Mouse (Mus musculus): ENCODE results near the gene Ryk. TPM values are rescaled to one million over a fixed set of nuclear protein-coding genes. Genes with fewer than 3 reads are reported as not detected.

Ryk gene
- total and polyA plus RNA-seq, 3 experiments = 31.5 to 39.7 (median 38.1) TPM

DNA sequence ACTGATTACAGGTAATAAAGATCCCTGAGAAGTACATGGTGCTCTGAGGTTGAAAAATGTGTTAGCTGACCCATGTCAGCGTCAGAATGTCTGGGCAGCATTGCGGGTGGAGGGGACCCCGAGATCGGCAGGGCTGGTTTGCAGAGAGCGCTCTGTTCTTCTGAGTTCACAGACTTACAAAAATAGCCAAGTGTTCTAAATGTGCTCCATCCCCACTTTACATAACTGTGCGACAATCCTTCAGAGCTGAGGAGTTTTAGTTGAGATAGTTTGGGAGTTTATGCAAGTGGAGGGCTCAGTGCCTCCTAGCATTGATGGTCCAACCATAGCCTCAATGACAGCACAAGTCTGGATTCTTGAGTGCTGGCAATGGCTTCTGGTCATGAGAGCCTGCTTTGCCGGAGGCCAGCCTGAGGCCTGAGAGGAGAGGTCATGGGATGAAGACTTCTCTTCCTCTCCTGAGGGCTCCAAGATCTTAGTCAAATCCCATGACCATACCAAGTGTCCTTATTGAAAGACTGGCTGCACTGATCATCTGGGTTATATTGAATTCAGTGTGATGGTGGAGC, 88.2 kb downstream of the Ryk start:
- no peaks in the 10 kb centered on the region for H3K36me3 ChIP-seq (ENCODE audit: control insufficient read depth, insufficient read depth, low read length)
- WGBS = 86% methylated on average over 7 of the region's 7 CpGs
- H3K4me3 ChIP-seq = no peak overlapping the region
- no peaks in the 10 kb centered on the region for H3K4me1 ChIP-seq (ENCODE audit: control insufficient read depth, insufficient read depth, low read length)
- no peaks in the 10 kb centered on the region for H3K79me2 ChIP-seq (replicated peaks; ENCODE audit: control insufficient read depth, insufficient read depth, low read length)
- intact Hi-C loops (cut with DNase I) = no loop called here
- TF ChIP-seq POLR2A (IDR thresholded peaks at IDR 0.05; ENCODE audit: insufficient read depth, low read depth, low read length) (no peak), CTCF (IDR thresholded peaks at IDR 0.05) (no peak), EP300 (IDR thresholded peaks at IDR 0.05; ENCODE audit: insufficient read depth, low read depth, low read length) (no peak)
- H3K27ac ChIP-seq = no peak overlapping the region
- no peaks in the 10 kb centered on the region for H3K27me3 ChIP-seq (ENCODE audit: control insufficient read depth, insufficient read depth, low read length)
- H3K9ac ChIP-seq (ENCODE audit: low read depth, low read length) = no peak overlapping the region
- DNase-seq = no peak

DNA sequence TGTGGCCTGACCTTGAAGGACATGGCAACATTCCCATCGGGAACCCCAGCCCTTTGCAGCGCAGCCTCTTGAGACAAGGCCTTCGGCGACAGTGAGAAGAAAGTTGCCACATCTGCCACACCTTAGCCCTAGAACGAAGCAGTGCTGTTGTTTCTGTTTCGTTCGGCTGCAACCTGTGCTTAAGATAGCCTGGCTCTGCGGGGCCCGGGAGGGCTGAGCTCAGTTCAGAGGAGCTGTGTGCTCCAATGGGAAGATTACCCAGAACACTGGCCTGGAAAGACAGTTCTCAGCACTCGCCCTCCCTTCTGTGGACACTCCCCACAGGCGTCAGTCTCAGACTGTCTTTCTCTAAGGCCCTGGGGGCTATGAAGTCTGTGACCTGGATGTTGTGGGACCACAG, 89.1 kb downstream of the Ryk start:
- WGBS = 69% methylated on average over 11 of the region's 11 CpGs

DNA sequence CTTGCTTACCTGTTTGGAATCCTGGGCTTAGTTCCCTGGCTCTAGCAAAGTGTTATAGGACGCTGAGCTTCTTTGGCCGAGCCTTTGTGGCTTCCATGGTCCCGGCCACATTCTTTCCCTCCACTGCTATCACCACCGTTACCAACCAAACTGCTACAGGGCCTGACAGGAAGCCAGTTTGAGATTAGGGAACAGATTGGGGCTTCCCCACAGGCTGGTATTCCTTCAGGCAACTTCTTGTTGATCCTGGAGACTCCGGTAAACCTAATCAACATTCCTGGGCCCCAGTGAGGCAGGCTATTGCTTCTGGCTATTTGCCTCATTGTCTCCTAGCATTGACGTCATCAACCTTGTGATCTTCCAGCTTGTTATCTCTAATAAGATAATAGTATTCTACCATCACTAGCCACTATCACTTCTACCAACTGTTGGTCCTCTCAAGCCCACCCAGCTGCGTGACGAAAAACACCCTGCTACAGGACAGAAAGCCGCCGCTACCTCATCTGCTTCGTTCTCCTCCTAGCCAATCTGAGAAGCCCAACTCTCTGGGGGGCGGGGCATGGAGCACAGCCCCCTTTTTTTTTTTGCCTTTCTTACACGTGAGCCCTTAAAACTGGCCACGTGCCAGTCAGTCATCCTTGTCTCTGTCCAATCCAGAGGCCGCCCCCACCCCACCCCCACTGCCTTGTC, 90.1 kb downstream of the Ryk start:
- no peaks in the 10 kb centered on the region for H3K36me3 ChIP-seq (ENCODE audit: control insufficient read depth, insufficient read depth, low read length)
- TF ChIP-seq CTCF (IDR thresholded peaks at IDR 0.05) (no peak), POLR2A (IDR thresholded peaks at IDR 0.05; ENCODE audit: insufficient read depth, low read depth, low read length) (no peak), EP300 (IDR thresholded peaks at IDR 0.05; ENCODE audit: insufficient read depth, low read depth, low read length) (no peak)
- H3K27me3 ChIP-seq (ENCODE audit: control insufficient read depth, insufficient read depth, low read length) = no peaks in the 10 kb centered on the region
- no peak for DNase-seq
- no peak overlapping the region for H3K4me3 ChIP-seq
- H3K9ac ChIP-seq (ENCODE audit: low read depth, low read length) = no peak overlapping the region
- WGBS = 40% methylated on average over 15 of the region's 15 CpGs
- H3K27ac ChIP-seq = no peak overlapping the region
- intact Hi-C loops (cut with DNase I) = no loop called here
- no peaks in the 10 kb centered on the region for H3K79me2 ChIP-seq (replicated peaks; ENCODE audit: control insufficient read depth, insufficient read depth, low read length)
- H3K4me1 ChIP-seq (ENCODE audit: control insufficient read depth, insufficient read depth, low read length) = no peaks in the 10 kb centered on the region

More for the DNA sequence above, 89.1 kb downstream of the Ryk start:
- no peaks in the 10 kb centered on the region for H3K36me3 ChIP-seq (ENCODE audit: control insufficient read depth, insufficient read depth, low read length)
- H3K27ac ChIP-seq = no peak overlapping the region
- no peak for DNase-seq
- no peaks in the 10 kb centered on the region for H3K27me3 ChIP-seq (ENCODE audit: control insufficient read depth, insufficient read depth, low read length)
- no peak overlapping the region for H3K4me3 ChIP-seq
- H3K4me1 ChIP-seq (ENCODE audit: control insufficient read depth, insufficient read depth, low read length) = no peaks in the 10 kb centered on the region
- H3K9ac ChIP-seq (ENCODE audit: low read depth, low read length) = no peak overlapping the region
- no peaks in the 10 kb centered on the region for H3K79me2 ChIP-seq (replicated peaks; ENCODE audit: control insufficient read depth, insufficient read depth, low read length)
- intact Hi-C loops (cut with DNase I) = no loop called here
- TF ChIP-seq POLR2A (IDR thresholded peaks at IDR 0.05; ENCODE audit: insufficient read depth, low read depth, low read length) (no peak), CTCF (IDR thresholded peaks at IDR 0.05) (no peak), EP300 (IDR thresholded peaks at IDR 0.05; ENCODE audit: insufficient read depth, low read depth, low read length) (no peak)

DNA sequence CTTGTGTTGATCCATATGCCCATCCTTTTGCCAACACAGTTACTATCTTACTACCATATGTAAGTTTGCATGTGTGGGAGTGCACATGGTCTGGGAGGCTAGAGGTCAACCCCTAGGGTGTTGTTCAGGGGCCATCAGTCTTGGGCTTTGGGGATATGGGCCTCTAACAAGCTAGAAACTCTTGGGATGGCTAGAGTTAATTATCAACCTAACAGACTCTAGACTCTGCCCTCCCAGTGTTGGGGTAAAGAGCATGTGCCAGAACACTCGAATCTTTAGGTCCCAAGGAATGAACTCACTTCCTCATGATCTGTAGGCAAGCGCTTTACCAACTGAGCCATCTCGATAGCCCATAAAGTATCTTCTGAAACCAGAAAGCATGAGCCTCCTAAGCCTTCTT, 91.4 kb downstream of the Ryk start:
- TF ChIP-seq EP300 (IDR thresholded peaks at IDR 0.05; ENCODE audit: insufficient read depth, low read depth, low read length) (no peak), CTCF (IDR thresholded peaks at IDR 0.05) (no peak), POLR2A (IDR thresholded peaks at IDR 0.05; ENCODE audit: insufficient read depth, low read depth, low read length) (no peak)
- DNase-seq = no peak
- no peaks in the 10 kb centered on the region for H3K27me3 ChIP-seq (ENCODE audit: control insufficient read depth, insufficient read depth, low read length)
- H3K9ac ChIP-seq (ENCODE audit: low read depth, low read length) = no peak overlapping the region
- H3K4me3 ChIP-seq = no peak overlapping the region
- no peaks in the 10 kb centered on the region for H3K79me2 ChIP-seq (replicated peaks; ENCODE audit: control insufficient read depth, insufficient read depth, low read length)
- no peak overlapping the region for H3K27ac ChIP-seq
- no peaks in the 10 kb centered on the region for H3K4me1 ChIP-seq (ENCODE audit: control insufficient read depth, insufficient read depth, low read length)
- no peaks in the 10 kb centered on the region for H3K36me3 ChIP-seq (ENCODE audit: control insufficient read depth, insufficient read depth, low read length)
- 80% methylated on average over 3 of the region's 3 CpGs for WGBS
- intact Hi-C loops (cut with DNase I) = no loop called here

DNA sequence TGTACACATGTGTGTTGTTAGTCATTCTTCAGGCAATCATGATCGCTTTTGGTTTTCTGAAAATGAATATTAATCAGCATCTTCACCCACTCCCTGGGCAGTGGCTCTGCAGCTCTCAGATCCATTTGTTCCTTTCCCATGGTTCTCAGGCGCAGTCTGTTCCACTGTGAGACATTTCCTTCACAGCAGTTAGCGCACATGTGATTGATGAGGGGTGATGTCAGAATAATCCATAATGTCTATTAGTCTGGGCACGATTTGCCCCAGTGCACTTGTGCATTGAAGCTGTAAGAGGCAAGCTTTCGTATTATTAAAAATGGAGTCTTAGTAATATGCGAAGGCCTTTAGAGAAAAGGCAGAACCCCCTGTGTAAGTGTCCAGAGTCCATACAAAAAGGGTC, 95.1 kb downstream of the Ryk start:
- no peak for DNase-seq
- TF ChIP-seq EP300 (IDR thresholded peaks at IDR 0.05; ENCODE audit: insufficient read depth, low read depth, low read length) = no peak
- no peak for TF ChIP-seq CTCF (IDR thresholded peaks at IDR 0.05)
- WGBS = 95% methylated on average over 6 of the region's 6 CpGs
- Histone ChIP-seq H3K27ac (no peak overlapping the region), H3K4me3 (no peak overlapping the region), H3K27me3 (ENCODE audit: control insufficient read depth, insufficient read depth, low read length) (no peaks in the 10 kb centered on the region), H3K9ac (ENCODE audit: low read depth, low read length) (no peak overlapping the region), H3K36me3 (ENCODE audit: control insufficient read depth, insufficient read depth, low read length) (no peaks in the 10 kb centered on the region), H3K79me2 (replicated peaks; ENCODE audit: control insufficient read depth, insufficient read depth, low read length) (no peaks in the 10 kb centered on the region), H3K4me1 (ENCODE audit: control insufficient read depth, insufficient read depth, low read length) (no peaks in the 10 kb centered on the region)
- intact Hi-C loops (cut with DNase I) = no loop called here

DNA sequence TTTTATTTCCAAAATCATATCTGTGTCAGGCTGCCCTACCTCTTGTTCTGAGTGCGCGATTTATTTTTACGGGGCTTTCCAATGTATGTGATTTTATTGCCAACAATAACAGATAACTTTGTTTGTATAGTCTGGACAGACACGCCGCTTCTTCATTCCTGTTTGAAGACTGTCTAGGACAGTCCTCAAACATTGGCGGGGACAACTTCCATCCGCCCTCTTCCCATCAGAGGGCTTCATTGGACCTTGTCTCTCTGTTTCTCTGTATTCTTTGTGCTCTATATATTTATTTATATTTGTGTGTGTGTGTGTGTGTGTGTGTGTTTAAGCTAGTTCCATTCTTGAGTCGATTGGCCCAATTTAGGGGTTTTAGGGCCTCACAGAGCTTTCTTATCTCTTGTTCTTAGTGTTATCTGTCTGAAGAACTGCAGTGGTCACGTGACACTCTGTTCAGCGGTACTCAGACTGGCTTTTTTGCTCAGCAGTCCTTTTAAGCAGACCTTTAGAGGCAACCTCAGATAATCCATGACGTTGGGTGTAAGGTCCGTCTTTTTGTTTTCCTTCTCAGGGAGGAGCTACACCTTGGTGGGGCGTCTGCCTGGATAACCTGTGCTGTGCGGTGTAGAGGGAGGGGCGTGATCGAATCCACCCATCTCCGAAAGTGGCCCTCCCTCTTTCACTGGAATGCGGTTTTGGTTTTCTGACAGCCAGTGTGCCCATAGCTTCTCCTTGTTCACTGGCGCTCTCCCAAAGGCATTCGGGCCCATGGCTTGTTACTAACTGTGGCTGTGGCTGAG, 99.4 kb downstream of the Ryk start:
- H3K9ac ChIP-seq (ENCODE audit: low read depth, low read length) = no peak overlapping the region

More for the DNA sequence above, 99.4 kb downstream of the Ryk start:
- Histone ChIP-seq H3K79me2 (replicated peaks; ENCODE audit: control insufficient read depth, insufficient read depth, low read length) (no peaks in the 10 kb centered on the region), H3K27me3 (ENCODE audit: control insufficient read depth, insufficient read depth, low read length) (no peaks in the 10 kb centered on the region), H3K27ac (no peak overlapping the region), H3K4me1 (ENCODE audit: control insufficient read depth, insufficient read depth, low read length) (no peaks in the 10 kb centered on the region), H3K4me3 (no peak overlapping the region), H3K36me3 (ENCODE audit: control insufficient read depth, insufficient read depth, low read length) (no peaks in the 10 kb centered on the region)
- TF ChIP-seq EP300 (IDR thresholded peaks at IDR 0.05; ENCODE audit: insufficient read depth, low read depth, low read length) (no peak), POLR2A (IDR thresholded peaks at IDR 0.05; ENCODE audit: insufficient read depth, low read depth, low read length) (no peak), CTCF (IDR thresholded peaks at IDR 0.05) (no peak)
- no peak for DNase-seq
- WGBS = 39% methylated on average over 20 of the region's 20 CpGs
- intact Hi-C loops (cut with DNase I) = no loop called here
